Mouse (Mus musculus): ENCODE measurements around the gene Frmd4a.

DNA sequence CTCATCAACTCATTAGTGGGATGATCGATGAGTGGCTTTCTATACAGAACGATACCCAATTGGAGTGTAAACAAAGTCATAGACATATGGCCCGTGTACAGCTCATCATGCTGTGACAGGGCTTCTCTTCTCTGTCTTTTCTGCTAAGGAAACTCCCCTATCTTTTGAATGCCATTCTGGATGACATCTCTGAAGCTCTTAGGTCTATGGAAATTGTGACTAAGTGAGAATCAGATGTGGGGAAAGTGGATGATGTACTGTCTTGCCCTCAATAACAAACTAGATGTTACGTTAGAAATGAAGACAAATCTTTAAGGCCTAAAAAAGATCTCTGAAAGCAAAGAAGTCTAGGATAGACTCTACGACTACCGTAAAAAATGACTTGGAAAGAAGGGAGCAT lies 362.9 kb downstream of the Frmd4a start:
- TF ChIP-seq CTCF (IDR thresholded peaks at IDR 0.05; ENCODE audit: low read depth) (no peak), EP300 (IDR thresholded peaks at IDR 0.05; ENCODE audit: low read depth) (no peak)

Data from liver, postnatal 0 days (tissue).